ENCODE assay signal across 8 mouse cellular contexts in genomic region chr13:43302239-43302638, GRCm38 (mm10). TPM values are rescaled to one million over a fixed set of nuclear protein-coding genes. Genes with fewer than 3 reads are reported as not detected.
A peak's percentile ranks its signal among the peaks of the same experiment; 100 is the strongest.
DNase-seq lines count a peak whose midpoint lies in the region; ATAC-seq lines count a peak whose summit lies in the region.

No protein-coding gene starts in this region.

- peak overlapping the region; percentile 74; the same call in 1 of the 2 replicates for H3K9ac ChIP-seq in heart, embryonic 12.5 days
- H3K9ac ChIP-seq in midbrain, embryonic 12.5 days (replicated peaks), result no peak overlapping the region; the same call in 1 of the 2 replicates

- intact Hi-C loops in heart, postnatal 25 days (cut with DNase I), result loop anchor here (5.0 kb wide), 2 partner anchors 40 to 95 kb away; partner anchors contain the start of gene Nol7

- no peaks in the 10 kb centered on the region for H3K9me3 ChIP-seq in heart, embryonic 12.5 days (replicated peaks)
- no peaks in the 10 kb centered on the region for H3K9me3 ChIP-seq in hindbrain, embryonic 10.5 days
- no peaks in the 10 kb centered on the region for H3K9me3 ChIP-seq in midbrain, embryonic 12.5 days

- H3K36me3 ChIP-seq in heart, embryonic 12.5 days, result no peaks in the 10 kb centered on the region
- no peaks in the 10 kb centered on the region for H3K36me3 ChIP-seq in hindbrain, embryonic 10.5 days
- no peaks in the 10 kb centered on the region for H3K36me3 ChIP-seq in midbrain, embryonic 12.5 days

- no peaks in the 10 kb centered on the region for H3K27me3 ChIP-seq in heart, embryonic 12.5 days (replicated peaks)
- peaks cover 87% of the 10 kb centered on the region for H3K27me3 ChIP-seq in hindbrain, embryonic 10.5 days (ENCODE audit: insufficient read depth, poor library complexity, severe bottlenecking)
- H3K27me3 ChIP-seq in midbrain, embryonic 12.5 days, result peaks cover 69% of the 10 kb centered on the region

- peak overlapping the region; percentile 90 for H3K4me2 ChIP-seq in heart, embryonic 12.5 days
- H3K4me2 ChIP-seq in midbrain, embryonic 12.5 days (replicated peaks), result peak overlapping the region; percentile 98

- no peak for DNase-seq in heart, postnatal 25 days (ENCODE audit: low spot score)
- DNase-seq in brain, adult 2 months (ENCODE audit: low read depth, low spot score), result peak; percentile 79
- no peak for DNase-seq in hindbrain, embryonic 10.5 days (ENCODE audit: low spot score)
- DNase-seq in layer of hippocampus, postnatal 36 days, result no peak
- no peak for DNase-seq in urinary bladder, adult 2 months (ENCODE audit: low spot score)

- no peak overlapping the region for H3K27ac ChIP-seq in heart, embryonic 12.5 days (ENCODE audit: poor library complexity, severe bottlenecking)
- H3K27ac ChIP-seq in hindbrain, embryonic 10.5 days, result no peak overlapping the region
- no peak overlapping the region for H3K27ac ChIP-seq in midbrain, embryonic 12.5 days (replicated peaks)

- peaks cover 39% of the 10 kb centered on the region for H3K4me1 ChIP-seq in heart, embryonic 12.5 days (replicated peaks)
- peaks cover 37% of the 10 kb centered on the region for H3K4me1 ChIP-seq in hindbrain, embryonic 10.5 days (replicated peaks)
- peaks cover 30% of the 10 kb centered on the region for H3K4me1 ChIP-seq in midbrain, embryonic 12.5 days

- ATAC-seq in heart, embryonic 12.5 days (ENCODE audit: insufficient number of reproducible peaks, low FRiP score), result no peak
- ATAC-seq in midbrain, embryonic 12.5 days (ENCODE audit: low FRiP score, low read depth), result no peak
- no peak for ATAC-seq in megakaryocyte progenitor cell, adult 5-6 weeks (replicated peaks; ENCODE audit: poor library complexity)

- H3K4me3 ChIP-seq in heart, embryonic 12.5 days, result peak overlapping the region; percentile 62
- peak overlapping the region; percentile 64 for H3K4me3 ChIP-seq in hindbrain, embryonic 10.5 days
- peak overlapping the region; percentile 74 for H3K4me3 ChIP-seq in midbrain, embryonic 12.5 days

- 8% methylated on average over 11 of the region's 11 CpGs for WGBS in heart, embryonic 12.5 days
- 10% methylated on average over 11 of the region's 11 CpGs for WGBS in hindbrain, embryonic 10.5 days
- WGBS in midbrain, embryonic 12.5 days, result 8% methylated on average over 11 of the region's 11 CpGs

RNA-seq across cellular contexts. Expression of gene Gfod1, which starts 1.7 kb away (rescaled TPM):
- 0.98 and 1.0 TPM in 2 replicates for polyA plus RNA-seq in heart, embryonic 12.5 days (2016; fragmentation: Nextera tagmentation; extraction: Ambion mirVana)
- total RNA-seq in heart, postnatal 25 days (2021), result 10 to 100 TPM; 35.3 to 36.0 TPM
- 0.43 and 0.46 TPM in 2 replicates for polyA plus RNA-seq in hindbrain, embryonic 10.5 days (2016; fragmentation: Nextera tagmentation; extraction: Ambion mirVana)
- 1.0 and 1.6 TPM in 2 replicates for polyA plus RNA-seq in midbrain, embryonic 12.5 days (2016; fragmentation: Nextera tagmentation; extraction: Ambion mirVana)
- 10.9 and 16.6 TPM in 2 replicates for total RNA-seq in megakaryocyte progenitor cell, adult 5-6 weeks (2015)
- total RNA-seq in megakaryocyte progenitor cell, adult 5-6 weeks (2017), result 6.1 and 10.3 TPM in 2 replicates
- total RNA-seq in layer of hippocampus, postnatal 36 days (2021), result 100 to 1,000 TPM in 1 of 2 experiments, 10 to 100 TPM in 1; 98.0 to 109 TPM
- 3.6 and 4.7 TPM in 2 replicates for polyA plus RNA-seq in urinary bladder, adult 2 months (2012; rRNA removed)
